Mouse (Mus musculus) neutrophil, adult 59 days (primary cell): ENCODE measurements around the gene Mthfd1l. TPM values are rescaled to one million over a fixed set of nuclear protein-coding genes. Genes with fewer than 3 reads are reported as not detected.

ENCODE experiments used
- total RNA-seq, 2 experiments: library from RNA; stranded (reverse); gene quantifications; 1 replicate in 1 of 2; 2 replicates in 1 of 2; pipeline ENCODE4 v1.2.4; 2023

The Mthfd1l gene
- 10 to 100 TPM; 17.9 to 20.3 TPM for total RNA-seq

DNA sequence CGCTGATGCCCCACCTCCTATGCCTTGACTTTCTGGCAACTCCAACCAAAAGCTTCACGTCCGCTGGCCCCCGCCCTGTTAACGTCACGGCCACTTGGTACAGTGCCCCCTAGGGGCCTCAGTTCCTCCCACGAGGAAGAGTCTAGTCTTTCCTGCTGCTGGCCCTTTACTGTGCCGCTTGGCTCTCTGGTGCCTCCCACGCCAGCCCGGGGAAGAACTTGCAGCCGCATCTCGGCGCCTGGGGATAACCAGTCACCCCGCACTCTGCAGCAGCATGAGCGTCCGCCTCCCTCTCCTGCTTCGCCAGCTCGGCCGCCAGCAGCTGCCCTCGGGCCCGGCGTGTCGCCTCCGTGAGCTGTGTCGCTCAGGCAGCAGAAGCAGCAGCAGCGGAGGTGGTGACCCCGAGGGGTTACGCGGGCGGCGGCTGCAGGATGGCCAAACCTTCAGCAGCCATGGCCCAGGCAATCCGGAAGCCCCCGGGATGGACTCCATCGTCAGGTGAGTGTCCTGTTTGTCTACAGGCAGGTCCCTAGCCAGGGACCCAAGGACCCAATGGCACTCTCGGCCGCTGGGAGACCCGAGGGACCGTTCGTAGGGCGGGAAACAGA lies at the start of gene Mthfd1l:
Gene Mthfd1l (plus strand): TSS at position 138 of the 608 bp plus-strand sequence.

Other genes starting within 250 kb of the Mthfd1l start
- gene Plekhg1, start 232.8 kb upstream of the Mthfd1l start, total RNA-seq: 10 to 100 TPM; 23.3 to 24.4 TPM